ENCODE assay signal across 28 mouse cellular contexts in genomic region chr11:82866850-82867564, GRCm38 (mm10). TPM values are rescaled to one million over a fixed set of nuclear protein-coding genes. Genes with fewer than 3 reads are reported as not detected.
DNase-seq lines count a peak whose midpoint lies in the region; ATAC-seq and TF ChIP-seq lines count a peak whose summit lies in the region.
"Had no signal": no experiment of that assay in that cellular context is flagged by ENCODE, and none has a peak within 500 bp of the region (broad histone marks: within the 10 kb centered on the region; RNA-seq: fewer than 3 reads in every experiment).

No protein-coding gene starts in this region.

- H3K4me1 ChIP-seq in CH12.LX (ENCODE audit: control insufficient read depth in 1 of 2, insufficient read depth in 2 of 2) = peaks cover 2 to 10% of the 10 kb centered on the region in 2 experiments; a peak in 1 of 4 replicates
- H3K4me1 ChIP-seq in liver, embryonic 15.5 days (replicated peaks) = peaks cover 77% of the 10 kb centered on the region
- H3K4me1 ChIP-seq in hindbrain, postnatal 0 days (ENCODE audit: insufficient read depth, low read length) = no peaks in the 10 kb centered on the region
- H3K4me1 ChIP-seq: embryonic facial prominence, embryonic 12.5 days had no signal

- no peaks in the 10 kb centered on the region for H3K27me3 ChIP-seq in CH12.LX (replicated peaks)
- no peaks in the 10 kb centered on the region for H3K27me3 ChIP-seq in liver, embryonic 15.5 days
- no peaks in the 10 kb centered on the region for H3K27me3 ChIP-seq in hindbrain, postnatal 0 days (ENCODE audit: insufficient read depth, low read length)
- H3K27me3 ChIP-seq: embryonic facial prominence, embryonic 12.5 days; limb, embryonic 12.5 days; neural tube, embryonic 12.5 days; Patski had no signal

- H3K4me2 ChIP-seq in CH12.LX (ENCODE audit: insufficient read depth, low read depth, poor library complexity, severe bottlenecking) = peak overlapping the region; percentile 97
- H3K4me2 ChIP-seq in liver, embryonic 15.5 days = peak overlapping the region; percentile 68
- H3K4me2 ChIP-seq in hindbrain, postnatal 0 days (ENCODE audit: low read depth, low read length) = no peak overlapping the region
- H3K4me2 ChIP-seq: embryonic facial prominence, embryonic 12.5 days; hindbrain, embryonic 14.5 days; limb, embryonic 12.5 days; neural tube, embryonic 12.5 days had no signal

- peaks cover 30% of the 10 kb centered on the region for H3K79me2 ChIP-seq in CH12.LX (replicated peaks; ENCODE audit: control insufficient read depth, extremely low read depth, insufficient read depth, poor library complexity, severe bottlenecking)

- H3K9me3 ChIP-seq in CH12.LX (replicated peaks; ENCODE audit: low read length) = peaks cover 15% of the 10 kb centered on the region
- no peaks in the 10 kb centered on the region for H3K9me3 ChIP-seq in liver, embryonic 15.5 days (replicated peaks)
- no peaks in the 10 kb centered on the region for H3K9me3 ChIP-seq in hindbrain, postnatal 0 days (ENCODE audit: low read length)
- H3K9me3 ChIP-seq: embryonic facial prominence, embryonic 12.5 days; limb, embryonic 12.5 days; neural tube, embryonic 12.5 days had no signal

- peak overlapping the region in 2 of 3 experiments; percentile 14 to 51 for H3K4me3 ChIP-seq in CH12.LX (replicated peaks in 1 of 3; ENCODE audit: low read depth in 2 of 3, low read length in 2 of 3, poor library complexity in 1 of 3)
- H3K4me3 ChIP-seq in liver, embryonic 15.5 days (replicated peaks) = peak overlapping the region; percentile 14; the same call in 1 of the 2 replicates
- H3K4me3 ChIP-seq in hindbrain, postnatal 0 days (ENCODE audit: low read length) = no peak overlapping the region
- H3K4me3 ChIP-seq: embryonic facial prominence, embryonic 12.5 days; heart, adult 2 months; limb, embryonic 12.5 days; neural tube, embryonic 12.5 days had no signal

- no peak for TF ChIP-seq EP300 in CH12.LX (IDR thresholded peaks at IDR 0.05; ENCODE audit: low read length)

- H3K27ac ChIP-seq in CH12.LX (ENCODE audit: insufficient read depth, low read depth) = no peak overlapping the region
- H3K27ac ChIP-seq in liver, embryonic 15.5 days (replicated peaks) = peak overlapping the region; percentile 64
- no peak overlapping the region for H3K27ac ChIP-seq in hindbrain, postnatal 0 days
- H3K27ac ChIP-seq: embryonic facial prominence, embryonic 12.5 days; heart, adult 2 months; hindbrain, embryonic 14.5 days; kidney, postnatal 0 days; limb, embryonic 12.5 days; neural tube, embryonic 12.5 days had no signal

- H3K9ac ChIP-seq in CH12.LX (ENCODE audit: insufficient read depth, low read depth) = peak overlapping the region; percentile 74
- H3K9ac ChIP-seq in liver, embryonic 15.5 days = peak overlapping the region; percentile 36
- no peak overlapping the region for H3K9ac ChIP-seq in hindbrain, postnatal 0 days (replicated peaks; ENCODE audit: low read length)
- H3K9ac ChIP-seq: embryonic facial prominence, embryonic 12.5 days; hindbrain, embryonic 14.5 days; limb, embryonic 12.5 days; neural tube, embryonic 12.5 days had no signal

- DNase-seq in CH12.LX (ENCODE audit: extremely low read depth) = no peak
- DNase-seq in ES-CJ7 (ENCODE audit: low read depth, low spot score) = peak; percentile 36
- DNase-seq in brain, embryonic 14.5 days (ENCODE audit: low read depth) = peak; percentile 17
- no peak for DNase-seq in hindbrain, postnatal 0 days (ENCODE audit: low spot score)
- DNase-seq in cerebellum, postnatal 36 days = no peak
- no peak for DNase-seq in natural killer cell, adult 2 months (ENCODE audit: low spot score in 2 of 2)
- DNase-seq: adrenal gland, adult 8-10 months; cerebellum, adult 18-20 months; cerebellum, postnatal 14 days; gastrocnemius, postnatal 36 days; heart, adult 2 months; heart, postnatal 4 days; lung, adult 2 months; lung, postnatal 14 days; midbrain, embryonic 14.5 days; right cerebral cortex, postnatal 14 days; thymus, postnatal 25 days had no signal

- TF ChIP-seq CTCF in CH12.LX (conservative IDR thresholded peaks at IDR 0.05 in 1 of 2, IDR thresholded peaks at IDR 0.05 in 1 of 2; ENCODE audit: low read depth in 2 of 2, low read length in 2 of 2) = no peak
- no peak for TF ChIP-seq CTCF in brain, embryonic 14.5 days (IDR thresholded peaks at IDR 0.05; ENCODE audit: borderline replicate concordance, extremely low read depth, insufficient read depth, insufficient read length)
- no peak for TF ChIP-seq CTCF in hindbrain, postnatal 0 days (IDR thresholded peaks at IDR 0.05; ENCODE audit: low read depth)

- TF ChIP-seq POLR2A in CH12.LX (IDR thresholded peaks at IDR 0.05; ENCODE audit: low read depth, low read length) = no peak
- TF ChIP-seq POLR2A in brain, embryonic 14.5 days (IDR thresholded peaks at IDR 0.05; ENCODE audit: borderline replicate concordance, extremely low read depth, insufficient read depth, insufficient read length, poor library complexity, severe bottlenecking) = no peak

- no peak for ATAC-seq in liver, embryonic 15.5 days (ENCODE audit: insufficient read depth)
- no peak for ATAC-seq in hindbrain, postnatal 0 days
- ATAC-seq: activated CD4-positive, CD25-positive, alpha-beta regulatory T cell, adult 4 months; Patski had no signal

- peaks cover 0 to 2% of the 10 kb centered on the region in 2 experiments for H3K36me3 ChIP-seq in CH12.LX (replicated peaks in 1 of 2; ENCODE audit: control insufficient read depth in 1 of 2, insufficient read depth in 1 of 2, low read length in 1 of 2)
- H3K36me3 ChIP-seq in liver, embryonic 15.5 days (replicated peaks) = no peaks in the 10 kb centered on the region
- H3K36me3 ChIP-seq in hindbrain, postnatal 0 days (ENCODE audit: insufficient read depth, low read length) = no peaks in the 10 kb centered on the region
- H3K36me3 ChIP-seq: embryonic facial prominence, embryonic 12.5 days; limb, embryonic 12.5 days; neural tube, embryonic 12.5 days had no signal

- in situ Hi-C loops in CH12.LX (cut with MboI; ENCODE audit: low pct_ligation_motif_present, low pct_unique_long_range_greater_than_20kb, low sequenced_read_pairs) = no loop called here

- TF ChIP-seq RAD21 in CH12.LX (IDR thresholded peaks at IDR 0.05; ENCODE audit: low read depth, low read length) = no peak

- dilution Hi-C loops in CH12.LX (cut with MboI; ENCODE audit: extremely low pct_ligation_motif_present, extremely low pct_unique_long_range_greater_than_20kb, low sequenced_read_pairs) = no loop called here

- WGBS in liver, embryonic 15.5 days (ENCODE audit: insufficient replicate concordance) = 26% methylated on average over 7 of the region's 7 CpGs
- WGBS in hindbrain, postnatal 0 days = 28% methylated on average over 7 of the region's 7 CpGs

TF ChIP-seq in CH12.LX, 34 proteins besides CTCF, POLR2A, EP300 and RAD21:
- TF ChIP-seq ZNF384 (IDR thresholded peaks at IDR 0.05; ENCODE audit: low read depth, low read length) (peak; percentile 91), USF2 (conservative IDR thresholded peaks at IDR 0.05; ENCODE audit: low read depth, low read length) (no peak)

RNA-seq across cellular contexts. Expression of gene Rffl, which starts 4.0 kb away (rescaled TPM):
- 14.8 and 16.5 TPM in 2 replicates for total RNA-seq in CH12.LX (2012; rRNA removed)
- total RNA-seq in CH12.LX (2014; rRNA removed) = 1.2 and 1.5 TPM in 2 replicates
- 3.0 TPM in 2 replicates for polyA plus RNA-seq in CH12.LX (2012; ENCODE audit: insufficient read length, low read depth)
- polyA plus RNA-seq in brain, embryonic 14.5 days (2012; rRNA removed) = 5.7 and 7.6 TPM in 2 replicates
- 24.5 and 26.0 TPM in 2 replicates for polyA plus RNA-seq in liver, embryonic 15.5 days (2015; fragmentation: Nextera tagmentation; extraction: Ambion mirVana)
- 4.9 and 6.1 TPM in 2 replicates for total RNA-seq in hindbrain, postnatal 0 days (2014; rRNA removed)
- polyA plus RNA-seq in hindbrain, postnatal 0 days (2015; fragmentation: Nextera tagmentation; extraction: Ambion mirVana) = 2.5 and 3.2 TPM in 2 replicates

RNA-seq across cellular contexts. Expression of gene Rad51d, which starts 23.4 kb away (rescaled TPM):
- total RNA-seq in CH12.LX (2012; rRNA removed) (27.2 and 35.5 TPM in 2 replicates), CH12.LX (2014; rRNA removed) (15.0 and 15.7 TPM in 2 replicates)
- 27.6 and 33.3 TPM in 2 replicates for polyA plus RNA-seq in CH12.LX (2012; ENCODE audit: insufficient read length, low read depth)
- polyA plus RNA-seq in brain, embryonic 14.5 days (2012; rRNA removed) = 9.5 and 9.7 TPM in 2 replicates
- 5.6 and 6.2 TPM in 2 replicates for polyA plus RNA-seq in liver, embryonic 15.5 days (2015; fragmentation: Nextera tagmentation; extraction: Ambion mirVana)
- 8.9 and 11.4 TPM in 2 replicates for total RNA-seq in hindbrain, postnatal 0 days (2014; rRNA removed)
- polyA plus RNA-seq in hindbrain, postnatal 0 days (2015; fragmentation: Nextera tagmentation; extraction: Ambion mirVana) = 9.7 TPM in 2 replicates

RNA-seq across cellular contexts. Expression of gene Fndc8, which starts 24.9 kb away (rescaled TPM):
- 0.08 TPM in 1 of 2 replicates, not detected in the other for total RNA-seq in CH12.LX (2012; rRNA removed)
- total RNA-seq in CH12.LX (2014; rRNA removed) = not detected in 2 replicates
- polyA plus RNA-seq in CH12.LX (2012; ENCODE audit: insufficient read length, low read depth) = 0.22 and 0.36 TPM in 2 replicates
- polyA plus RNA-seq in brain, embryonic 14.5 days (2012; rRNA removed) = 0.03 TPM in 1 of 2 replicates, not detected in the other
- polyA plus RNA-seq in liver, embryonic 15.5 days (2015; fragmentation: Nextera tagmentation; extraction: Ambion mirVana) = 0.07 and 0.18 TPM in 2 replicates
- total RNA-seq in hindbrain, postnatal 0 days (2014; rRNA removed) = not detected in 2 replicates
- 0.13 TPM in 1 of 2 replicates, not detected in the other for polyA plus RNA-seq in hindbrain, postnatal 0 days (2015; fragmentation: Nextera tagmentation; extraction: Ambion mirVana)
- total RNA-seq: gastrocnemius, postnatal 36 days; heart, adult 2 months; layer of hippocampus, postnatal 10 days; left cerebral cortex, postnatal 14 days; megakaryocyte-erythroid progenitor cell, adult 5-6 weeks had no signal

RNA-seq across cellular contexts. Expression of gene Nle1, which starts 41.2 kb away (rescaled TPM):
- total RNA-seq in CH12.LX (2012; rRNA removed) (69.1 and 80.0 TPM in 2 replicates), CH12.LX (2014; rRNA removed) (54.4 and 54.9 TPM in 2 replicates)
- 107 and 135 TPM in 2 replicates for polyA plus RNA-seq in CH12.LX (2012; ENCODE audit: insufficient read length, low read depth)
- polyA plus RNA-seq in brain, embryonic 14.5 days (2012; rRNA removed) = 59.1 and 92.3 TPM in 2 replicates
- polyA plus RNA-seq in liver, embryonic 15.5 days (2015; fragmentation: Nextera tagmentation; extraction: Ambion mirVana) = 12.4 and 13.6 TPM in 2 replicates
- total RNA-seq in hindbrain, postnatal 0 days (2014; rRNA removed) = 23.5 and 34.2 TPM in 2 replicates
- polyA plus RNA-seq in hindbrain, postnatal 0 days (2015; fragmentation: Nextera tagmentation; extraction: Ambion mirVana) = 26.0 and 27.2 TPM in 2 replicates

RNA-seq across cellular contexts. Expression of gene Unc45b, which starts 43.3 kb away (rescaled TPM):
- total RNA-seq in CH12.LX (2012; rRNA removed) (0.08 TPM in 1 of 2 replicates, not detected in the other), CH12.LX (2014; rRNA removed) (0.08 TPM in 1 of 2 replicates, not detected in the other)
- polyA plus RNA-seq in CH12.LX (2012; ENCODE audit: insufficient read length, low read depth) = 0.19 and 0.26 TPM in 2 replicates
- 1.1 and 1.5 TPM in 2 replicates for polyA plus RNA-seq in brain, embryonic 14.5 days (2012; rRNA removed)
- 1.7 TPM in 2 replicates for polyA plus RNA-seq in liver, embryonic 15.5 days (2015; fragmentation: Nextera tagmentation; extraction: Ambion mirVana)
- 0.42 and 4.5 TPM in 2 replicates for total RNA-seq in hindbrain, postnatal 0 days (2014; rRNA removed)
- 2.4 and 3.4 TPM in 2 replicates for polyA plus RNA-seq in hindbrain, postnatal 0 days (2015; fragmentation: Nextera tagmentation; extraction: Ambion mirVana)
- total RNA-seq: megakaryocyte-erythroid progenitor cell, adult 5-6 weeks had no signal
- polyA plus RNA-seq: activated CD4-positive, CD25-positive, alpha-beta regulatory T cell, adult 4 months; Patski had no signal

Comparison
In these comparisons a context has a peak if more than half of its experiments do, and no peak if none do; other contexts are left out.
1. DNase-seq: peak in ES-CJ7 (single experiment) and brain, embryonic 14.5 days (single experiment); none in CH12.LX (single experiment), hindbrain, postnatal 0 days (single experiment), cerebellum, postnatal 36 days (0 of 2) and natural killer cell, adult 2 months (0 of 2).